Mouse (Mus musculus) skeletal muscle tissue, adult 2 months (tissue): ENCODE results near the gene Efcab5.

Experiments
- DNase-seq: peaks from one replicate; pipeline ENCODE4 v3.0.0-alpha.2; 2012; ENCODE audit warnings: low read depth, low spot score

The Efcab5 gene

GRCm38 (mm10) chr11:77188868-77189267 lies at the start of gene Efcab5:
TSS of gene Efcab5 (minus strand) at chr11:77188968.
- DNase-seq = no peak

GRCm38 (mm10) chr11:77235267-77235666 lies 46.5 kb upstream of the Efcab5 start:
- DNase-seq = no peak

GRCm38 (mm10) chr11:77231514-77231913 lies 42.7 kb upstream of the Efcab5 start:
- no peak for DNase-seq

GRCm38 (mm10) chr11:77230765-77231164 lies 42.0 kb upstream of the Efcab5 start:
- DNase-seq = no peak

- no peak for DNase-seq
Observed at GRCm38 (mm10) chr11:77216761-77217130, 28.0 kb upstream of the Efcab5 start.

- peak; percentile 79 for DNase-seq
Observed at GRCm38 (mm10) chr11:77215951-77216760, 27.4 kb upstream of the Efcab5 start, which contains the start of gene Ssh2. TSS of gene Ssh2 (plus strand) at chr11:77216287.

- DNase-seq = no peak
Observed at GRCm38 (mm10) chr11:77215483-77215882, 26.7 kb upstream of the Efcab5 start.

GRCm38 (mm10) chr11:77214755-77215154 lies 26.0 kb upstream of the Efcab5 start:
- DNase-seq = peak; percentile 60

- DNase-seq = no peak
Observed at GRCm38 (mm10) chr11:77214142-77214692, 25.4 kb upstream of the Efcab5 start.

- DNase-seq = no peak
Observed at GRCm38 (mm10) chr11:77200703-77201102, 11.9 kb upstream of the Efcab5 start.

- DNase-seq = no peak
Observed at GRCm38 (mm10) chr11:77199636-77200035, 10.9 kb upstream of the Efcab5 start.

- DNase-seq = no peak
Observed at GRCm38 (mm10) chr11:77196181-77197143, 7.7 kb upstream of the Efcab5 start.

GRCm38 (mm10) chr11:77195360-77196109 lies 6.8 kb upstream of the Efcab5 start:
- DNase-seq = no peak

GRCm38 (mm10) chr11:77194762-77195161 lies 6.0 kb upstream of the Efcab5 start:
- DNase-seq = no peak

- DNase-seq = no peak
Observed at GRCm38 (mm10) chr11:77193941-77194553, 5.3 kb upstream of the Efcab5 start.

- DNase-seq = no peak
Observed at GRCm38 (mm10) chr11:77193410-77193809, 4.6 kb upstream of the Efcab5 start.

GRCm38 (mm10) chr11:77184926-77185325 lies 3.8 kb downstream of the Efcab5 start:
- DNase-seq = no peak

GRCm38 (mm10) chr11:77182616-77183015 lies 6.2 kb downstream of the Efcab5 start:
- DNase-seq = no peak

- no peak for DNase-seq
Observed at GRCm38 (mm10) chr11:77182041-77182440, 6.7 kb downstream of the Efcab5 start.

GRCm38 (mm10) chr11:77181528-77181927 lies 7.2 kb downstream of the Efcab5 start:
- no peak for DNase-seq

GRCm38 (mm10) chr11:77180886-77181285 lies 7.9 kb downstream of the Efcab5 start:
- DNase-seq = no peak
